Comparison of ENCODE assay signal across 35 mouse cellular contexts in genomic region chr3:56793054-56793453, GRCm38 (mm10).
"Had no signal": no experiment of that assay in that cellular context is flagged by ENCODE, and none has a peak within 500 bp of the region (broad histone marks: within the 10 kb centered on the region; RNA-seq: fewer than 3 reads in every experiment).

No protein-coding gene starts in this region.

- ATAC-seq: hindbrain, embryonic 16.5 days; hindbrain, postnatal 0 days; inflammation-experienced regulatory T-cells, adult 6 months; intestine, embryonic 15.5 days; intestine, embryonic 16.5 days; intestine, postnatal 0 days had no signal

- DNase-seq: heart, postnatal 10 days; heart, postnatal 14 days; heart, postnatal 36 days; heart, postnatal 4 days; kidney, adult 11 months; kidney, adult 18-20 months; kidney, adult 2 months; kidney, adult 8-10 months; kidney, adult 9 months; kidney, postnatal 10 days; kidney, postnatal 14 days; kidney, postnatal 25 days; kidney, postnatal 36 days; kidney, postnatal 4 days; layer of hippocampus, adult 9-11 months; layer of hippocampus, postnatal 36 days had no signal

- H3K9ac ChIP-seq: heart, embryonic 12.5 days; heart, embryonic 13.5 days; heart, embryonic 15.5 days; hindbrain, embryonic 12.5 days; hindbrain, embryonic 13.5 days; hindbrain, embryonic 14.5 days; hindbrain, embryonic 15.5 days; intestine, embryonic 15.5 days; kidney, embryonic 15.5 days had no signal

- H3K9me3 ChIP-seq: heart, embryonic 10.5 days; heart, embryonic 12.5 days; heart, embryonic 13.5 days; heart, embryonic 15.5 days; hindbrain, embryonic 10.5 days; hindbrain, embryonic 12.5 days; hindbrain, embryonic 13.5 days; hindbrain, embryonic 15.5 days; intestine, embryonic 15.5 days; kidney, embryonic 15.5 days had no signal

- H3K27ac ChIP-seq: heart, embryonic 10.5 days; heart, embryonic 13.5 days; heart, embryonic 15.5 days; hindbrain, embryonic 10.5 days; hindbrain, embryonic 12.5 days; hindbrain, embryonic 13.5 days; hindbrain, embryonic 14.5 days; hindbrain, embryonic 15.5 days; hindbrain, postnatal 0 days; intestine, embryonic 15.5 days; kidney, embryonic 15.5 days; kidney, postnatal 0 days; layer of hippocampus, adult 2 months had no signal

- H3K36me3 ChIP-seq: heart, embryonic 10.5 days; heart, embryonic 12.5 days; heart, embryonic 13.5 days; heart, embryonic 15.5 days; hindbrain, embryonic 10.5 days; hindbrain, embryonic 12.5 days; hindbrain, embryonic 13.5 days; hindbrain, embryonic 15.5 days; intestine, embryonic 15.5 days; kidney, embryonic 15.5 days had no signal

- H3K4me1 ChIP-seq: heart, embryonic 10.5 days; heart, embryonic 12.5 days; heart, embryonic 13.5 days; heart, embryonic 15.5 days; hindbrain, embryonic 10.5 days; hindbrain, embryonic 12.5 days; hindbrain, embryonic 13.5 days; hindbrain, embryonic 15.5 days; intestine, embryonic 15.5 days; kidney, embryonic 15.5 days had no signal

- H3K4me2 ChIP-seq: heart, embryonic 11.5 days; heart, embryonic 12.5 days; heart, embryonic 13.5 days; heart, embryonic 15.5 days; hindbrain, embryonic 12.5 days; hindbrain, embryonic 13.5 days; hindbrain, embryonic 14.5 days; hindbrain, embryonic 15.5 days; intestine, embryonic 15.5 days; kidney, embryonic 15.5 days had no signal

- H3K27me3 ChIP-seq: heart, embryonic 12.5 days; heart, embryonic 13.5 days; heart, embryonic 15.5 days; hindbrain, embryonic 12.5 days; hindbrain, embryonic 13.5 days; hindbrain, embryonic 15.5 days; intestine, embryonic 15.5 days; kidney, embryonic 15.5 days had no signal

- H3K4me3 ChIP-seq: heart, embryonic 10.5 days; heart, embryonic 12.5 days; heart, embryonic 13.5 days; heart, embryonic 15.5 days; hindbrain, embryonic 10.5 days; hindbrain, embryonic 12.5 days; hindbrain, embryonic 13.5 days; hindbrain, embryonic 15.5 days; intestine, embryonic 15.5 days; kidney, embryonic 15.5 days; layer of hippocampus, adult 2 months had no signal
